Mouse (Mus musculus): ENCODE data around the gene Bcl2l11.

DNA sequence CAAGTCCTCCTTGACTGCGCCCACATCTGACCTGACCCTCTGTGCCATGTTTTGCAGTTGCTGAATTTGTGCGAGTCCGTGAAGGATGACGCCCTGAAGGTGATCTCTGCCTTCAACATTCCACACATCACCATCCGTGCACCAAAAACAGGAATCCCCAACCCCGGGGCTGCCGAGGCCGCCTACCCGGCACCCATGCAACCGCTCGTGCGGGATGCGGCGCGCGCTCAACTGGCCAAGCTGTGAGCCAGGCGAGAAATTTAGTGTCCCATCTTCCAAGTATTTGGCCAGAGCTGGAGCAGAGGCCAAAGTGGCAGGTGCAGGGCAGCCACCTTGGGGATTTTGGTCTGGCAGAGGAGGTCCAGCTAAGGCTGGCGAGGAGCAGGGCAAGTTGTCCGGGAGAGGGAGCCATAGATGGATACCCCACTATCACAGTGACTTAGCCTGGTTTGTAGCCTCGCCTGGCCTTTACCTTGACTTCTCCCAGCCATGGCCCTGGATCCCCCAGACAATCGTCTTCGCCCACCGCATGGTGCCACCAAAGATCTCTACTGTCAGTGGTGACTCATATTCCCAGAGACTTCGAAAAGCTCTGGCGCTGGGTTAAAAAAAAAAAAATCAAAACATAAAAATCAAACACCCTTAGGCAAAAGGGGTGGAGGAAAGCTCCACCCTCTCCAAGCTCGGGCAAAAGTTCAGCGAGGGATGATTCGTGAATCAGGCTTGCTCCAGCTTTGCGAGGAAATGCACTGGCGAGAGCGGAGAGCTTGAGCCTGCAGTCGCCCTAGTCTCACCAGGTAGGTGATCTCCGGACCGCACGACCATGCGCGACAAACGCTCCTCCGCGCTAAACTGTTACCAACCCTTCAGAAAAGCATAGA, 2.7 kb upstream of the Bcl2l11 start:
- TF ChIP-seq CTCF (conservative IDR thresholded peaks at IDR 0.05; ENCODE audit: low read length) (no peak), POU5F1 (IDR thresholded peaks at IDR 0.05; ENCODE audit: borderline replicate concordance, low read length) (no peak)

Measured in E14TG2a.4 (cell line).